Mouse (Mus musculus) embryonic fibroblast, embryonic 13.5 days (primary cell): ENCODE measurements around the gene Trpm2.

Experiments used
- CTCF ChIP-seq: IDR thresholded peaks from 2 replicates; pipeline ENCODE4 v1.5.1; 2011; ENCODE audit warnings: mild to moderate bottlenecking, control low read depth, low read length, moderate library complexity, borderline replicate concordance; ENCODE audit not compliant: insufficient read depth
- POLR2A ChIP-seq: IDR thresholded peaks from 2 replicates; pipeline ENCODE4 v1.6.1; 2011; ENCODE audit warnings: low read depth, mild to moderate bottlenecking, control low read depth, low read length, moderate library complexity

DNA sequence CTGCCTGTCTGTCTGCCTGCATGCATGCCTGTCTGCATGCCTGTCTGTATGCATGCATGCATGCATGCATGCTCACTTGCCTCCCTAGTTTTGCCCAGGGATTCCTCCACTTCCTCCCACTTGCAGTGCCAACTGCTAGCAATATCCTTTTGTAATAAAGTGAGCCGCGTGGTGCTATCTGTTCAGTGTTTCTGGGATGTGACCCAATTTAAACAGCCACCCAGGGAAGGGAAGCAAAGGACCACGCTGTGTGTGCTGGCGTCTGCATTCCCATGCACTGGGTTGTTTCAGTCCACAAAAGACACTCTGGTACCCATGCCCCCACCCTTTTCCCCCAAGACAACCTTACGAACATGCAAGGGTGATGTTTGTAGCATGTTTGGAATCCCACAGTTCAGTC lies 49.4 kb downstream of the Trpm2 start:
- TF ChIP-seq POLR2A (no peak), CTCF (no peak)
